Mouse (Mus musculus) heart, adult 2 months (tissue): ENCODE results near the gene Slc9c1. TPM values are rescaled to one million over a fixed set of nuclear protein-coding genes. Genes with fewer than 3 reads are reported as not detected.
"Not testable (repeated sequence)": the region's sequence is repeated elsewhere in the genome, so short reads cannot be mapped to it uniquely, and the experiment has no call there.

ENCODE experiments used
- DNase-seq, 2 experiments: peaks; one replicate each; pipeline ENCODE4 v3.0.0; 2021
- H3K27ac ChIP-seq: fragments of 200-600 bp; 2 replicates; pipeline ENCODE4 v1.8.1; 2022
- H3K27me3 ChIP-seq: fragments of 200-500 bp; 2 replicates; pipeline ENCODE4 v1.6.1; 2012; ENCODE audit warnings: mild to moderate bottlenecking, low read length, inconsistent platforms, mixed read lengths; ENCODE audit not compliant: control insufficient read depth, insufficient read depth
- H3K36me3 ChIP-seq: fragments of 200-500 bp; 2 replicates; pipeline ENCODE4 v1.6.1; 2012; ENCODE audit warnings: low read length, inconsistent platforms; ENCODE audit not compliant: control insufficient read depth, insufficient read depth
- H3K4me1 ChIP-seq: fragments of 200-500 bp; 2 replicates; pipeline ENCODE4 v1.6.1; 2011; ENCODE audit warnings: low read length; ENCODE audit not compliant: control insufficient read depth, insufficient read depth
- H3K4me3 ChIP-seq: fragments of 200-600 bp; 2 replicates; pipeline ENCODE4 v1.8.1; 2022
- H3K79me2 ChIP-seq: fragments of 200-500 bp; replicated peaks from 2 replicates; pipeline ENCODE4 v1.6.1; 2012; ENCODE audit warnings: mild to moderate bottlenecking, inconsistent platforms, low read length, moderate library complexity, mixed read lengths; ENCODE audit not compliant: control insufficient read depth, insufficient read depth
- H3K9ac ChIP-seq: fragments of 200-500 bp; 2 replicates; pipeline ENCODE4 v1.6.1; 2012; ENCODE audit warnings: low read depth, mild to moderate bottlenecking, control low read depth, inconsistent platforms, low read length, mixed read lengths
- CTCF ChIP-seq: fragments of 200-600 bp; IDR thresholded peaks from 2 replicates; pipeline ENCODE4 v1.8.1; 2022; ENCODE audit warnings: antibody characterized with exemption, mild to moderate bottlenecking, moderate library complexity
- EP300 ChIP-seq: fragments of 200-500 bp; IDR thresholded peaks from 2 replicates; pipeline ENCODE4 v1.6.1; 2011; ENCODE audit warnings: low read depth, low read length, control low read depth; ENCODE audit not compliant: insufficient read depth
- POLR2A ChIP-seq: fragments of 200-500 bp; IDR thresholded peaks from 2 replicates; pipeline ENCODE4 v1.6.1; 2011; ENCODE audit warnings: mild to moderate bottlenecking, low read depth, low read length, control low read depth; ENCODE audit not compliant: insufficient read depth
- WGBS: fragments of 180-500 bp; shearing (Covaris S2); methylation state at CpG from one replicate; pipeline ENCODE4 v1.1.7; 2018; 5-methylcytosine and 5-hydroxymethylcytosine counted together
- intact Hi-C: fragments of 180-260 bp; cut with DNase I; formaldehyde crosslinking; loops from one replicate; pipeline ENCODE4 v1.15.1; 2025
- long read RNA-seq: library from polyadenylated mRNA; stranded (forward); transcript quantifications from one replicate; pipeline ENCODE4 v2.0.0, GENCODE M21; 2021
- polyA plus RNA-seq: library from polyadenylated mRNA; depleted of rRNA; stranded (reverse); fragments of >200 nt; gene quantifications from 2 replicates; pipeline ENCODE4 v1.2.3, GENCODE M21; 2012; rRNA removed
- total RNA-seq, 2 experiments: library from RNA; stranded (reverse); gene quantifications; 2 replicates each; pipeline ENCODE4 v1.2.3; 2021

Slc9c1 gene
- total RNA-seq (not detected), polyA plus RNA-seq (not detected in 2 replicates)
- long read RNA-seq = 0 reads

GRCm38 (mm10) chr16:45535009-45535408 is at the start of gene Slc9c1:
Slc9c1 (plus strand) TSS chr16:45535309.
- Histone ChIP-seq H3K27ac (no peak within 1 kb of the TSS), H3K27me3 (no peaks in the 10 kb centered on the region), H3K4me3 (no peak within 1 kb of the TSS), H3K9ac (no peak within 1 kb of the TSS), H3K4me1 (no peaks in the 10 kb centered on the region), H3K36me3 (no peaks in the 10 kb centered on the region), H3K79me2 (no peaks in the 10 kb centered on the region)
- intact Hi-C loops = no loop called here
- no peak for DNase-seq
- WGBS = 91% methylated on average over 5 of the region's 5 CpGs
- TF ChIP-seq EP300 (no peak), POLR2A (no peak), CTCF (no peak)

GRCm38 (mm10) chr16:45492927-45493326 is 42.2 kb upstream of the Slc9c1 start, which contains the start of gene Gm609:
Gm609 (minus strand) TSS chr16:45492969.
- Histone ChIP-seq H3K36me3 (no peaks in the 10 kb centered on the region), H3K9ac (no peak within 1 kb of the TSS), H3K4me1 (no peaks in the 10 kb centered on the region), H3K79me2 (no peaks in the 10 kb centered on the region), H3K27me3 (no peaks in the 10 kb centered on the region), H3K27ac (no peak within 1 kb of the TSS), H3K4me3 (no peak within 1 kb of the TSS)
- intact Hi-C loops = no loop called here
- no peak for DNase-seq
- TF ChIP-seq CTCF (no peak), EP300 (no peak), POLR2A (no peak)
- WGBS = 84% methylated on average over 5 of the region's 5 CpGs

GRCm38 (mm10) chr16:45495326-45495725 is 39.8 kb upstream of the Slc9c1 start:
- H3K27me3 ChIP-seq = no peaks in the 10 kb centered on the region
- H3K36me3 ChIP-seq = no peaks in the 10 kb centered on the region
- H3K4me1 ChIP-seq = no peaks in the 10 kb centered on the region
- intact Hi-C loops = no loop called here
- no peak for DNase-seq
- H3K9ac ChIP-seq = no peak overlapping the region
- H3K4me3 ChIP-seq = no peak overlapping the region
- no peaks in the 10 kb centered on the region for H3K79me2 ChIP-seq
- TF ChIP-seq EP300 (no peak), CTCF (no peak), POLR2A (no peak)
- H3K27ac ChIP-seq = no peak overlapping the region
- WGBS = 29% methylated on average over 1 of the region's 1 CpGs

GRCm38 (mm10) chr16:45525551-45525950 is 9.6 kb upstream of the Slc9c1 start:
- no peak overlapping the region for H3K27ac ChIP-seq
- intact Hi-C loops = no loop called here
- TF ChIP-seq EP300 (no peak), CTCF (no peak), POLR2A (no peak)
- no peaks in the 10 kb centered on the region for H3K4me1 ChIP-seq
- H3K79me2 ChIP-seq = no peaks in the 10 kb centered on the region
- H3K9ac ChIP-seq = no peak overlapping the region
- H3K4me3 ChIP-seq = no peak overlapping the region
- 67% methylated on average over 5 of the region's 5 CpGs for WGBS
- H3K36me3 ChIP-seq = no peaks in the 10 kb centered on the region
- no peaks in the 10 kb centered on the region for H3K27me3 ChIP-seq
- no peak for DNase-seq

GRCm38 (mm10) chr16:45531950-45532349 is 3.2 kb upstream of the Slc9c1 start, which contains the start of gene Gm17783:
Gm17783 (minus strand) TSS chr16:45532050.
- 71% methylated on average over 4 of the region's 4 CpGs for WGBS
- intact Hi-C loops = no loop called here
- H3K36me3 ChIP-seq = no peaks in the 10 kb centered on the region

GRCm38 (mm10) chr16:45538342-45538741 is 3.2 kb downstream of the Slc9c1 start:
- H3K9ac ChIP-seq, intact Hi-C loops, H3K27ac ChIP-seq, H3K4me3 ChIP-seq, H3K36me3 ChIP-seq, DNase-seq, H3K27me3 ChIP-seq, H3K79me2 ChIP-seq, H3K4me1 ChIP-seq: not testable (repeated sequence)
- 38% methylated on average over 1 of the region's 1 CpGs for WGBS

More at GRCm38 (mm10) chr16:45531950-45532349, 3.2 kb upstream of the Slc9c1 start, which contains the start of gene Gm17783:
- no peak for TF ChIP-seq EP300
- no peak for TF ChIP-seq CTCF
- no peak for TF ChIP-seq POLR2A
- no peaks in the 10 kb centered on the region for H3K79me2 ChIP-seq
- no peak within 1 kb of the TSS for H3K27ac ChIP-seq
- H3K9ac ChIP-seq = no peak within 1 kb of the TSS
- no peaks in the 10 kb centered on the region for H3K27me3 ChIP-seq
- H3K4me3 ChIP-seq = no peak within 1 kb of the TSS
- no peak for DNase-seq
- no peaks in the 10 kb centered on the region for H3K4me1 ChIP-seq

GRCm38 (mm10) chr16:45542108-45542507 is 7.0 kb downstream of the Slc9c1 start:
- Histone ChIP-seq H3K79me2 (no peaks in the 10 kb centered on the region), H3K36me3 (no peaks in the 10 kb centered on the region), H3K9ac (no peak overlapping the region), H3K27me3 (no peaks in the 10 kb centered on the region), H3K27ac (no peak overlapping the region), H3K4me1 (no peaks in the 10 kb centered on the region), H3K4me3 (no peak overlapping the region)
- no peak for TF ChIP-seq POLR2A
- TF ChIP-seq CTCF = no peak
- TF ChIP-seq EP300 = no peak
- intact Hi-C loops = no loop called here
- DNase-seq = no peak
